Mouse (Mus musculus) neural tube, embryonic 14.5 days (tissue): Measurements from ENCODE around the gene Mxi1. TPM values are rescaled to one million over a fixed set of nuclear protein-coding genes. Genes with fewer than 3 reads are reported as not detected.

Source experiments
- ATAC-seq: fragments of 200-750 bp; cut with Nextera tagmentation; 2 replicates; pipeline ENCODE4 v1.8.0; 2017; ENCODE audit warnings: low read depth, mild to moderate bottlenecking, moderate TSS enrichment, moderate library complexity
- H3K27ac ChIP-seq: fragments of 300-500 bp; sonication (generic); 2 replicates; pipeline ENCODE4 v1.5.1; 2014; ENCODE audit warnings: low read depth, mild to moderate bottlenecking, control low read depth, low read length, moderate library complexity, mixed read lengths
- H3K27me3 ChIP-seq: fragments of 300-500 bp; sonication (generic); 2 replicates; pipeline ENCODE4 v1.6.1; 2014; ENCODE audit warnings: low read length; ENCODE audit not compliant: control insufficient read depth, insufficient read depth
- H3K36me3 ChIP-seq: fragments of 300-500 bp; sonication (generic); 2 replicates; pipeline ENCODE4 v1.6.1; 2014; ENCODE audit warnings: low read length, mixed read lengths; ENCODE audit not compliant: control insufficient read depth, insufficient read depth
- H3K4me1 ChIP-seq: fragments of 300-500 bp; sonication (generic); 2 replicates; pipeline ENCODE4 v1.6.1; 2014; ENCODE audit warnings: low read length; ENCODE audit not compliant: control insufficient read depth, insufficient read depth
- H3K4me2 ChIP-seq: fragments of 300-500 bp; sonication (generic); 2 replicates; pipeline ENCODE4 v1.6.1; 2014; ENCODE audit warnings: mild to moderate bottlenecking, low read depth, low read length, control low read depth
- H3K4me3 ChIP-seq: fragments of 300-500 bp; sonication (generic); 2 replicates; pipeline ENCODE4 v1.5.1; 2014; ENCODE audit warnings: low read depth, low read length, control low read depth, mixed read lengths
- H3K9ac ChIP-seq: fragments of 300-500 bp; sonication (generic); replicated peaks from 2 replicates; pipeline ENCODE4 v1.6.1; 2014; ENCODE audit warnings: low read depth, mild to moderate bottlenecking, control low read depth, low read length, mixed read lengths
- H3K9me3 ChIP-seq: fragments of 300-500 bp; sonication (generic); 2 replicates; pipeline ENCODE4 v1.6.1; 2016; ENCODE audit warnings: low read length; ENCODE audit not compliant: control insufficient read depth
- WGBS: fragments of 180-500 bp; shearing (Covaris S2); extraction: QIAGEN DNeasy Blood & Tissue Kit; methylation state at CpG from one replicate; pipeline ENCODE4 v1.1.7; 2014; 5-methylcytosine and 5-hydroxymethylcytosine counted together
- polyA plus RNA-seq: library from polyadenylated mRNA; unstranded; fragments of >200 nt; fragmentation: Nextera tagmentation; extraction: Ambion mirVana; gene quantifications from 2 replicates; pipeline ENCODE4 v1.2.1, GENCODE M21; 2014

Mxi1 gene
- polyA plus RNA-seq, 1 experiment from 2014 or later: 41.8 TPM

GRCm38 (mm10) chr19:53423816-53424465 is 113.6 kb downstream of the Mxi1 start:
- Histone ChIP-seq H3K4me3 (no peak overlapping the region), H3K4me2 (no peak overlapping the region), H3K27me3 (no peaks in the 10 kb centered on the region), H3K27ac (no peak overlapping the region), H3K4me1 (peaks cover 6% of the 10 kb centered on the region; the same call in 1 of the 2 replicates), H3K36me3 (no peaks in the 10 kb centered on the region), H3K9me3 (no peaks in the 10 kb centered on the region), H3K9ac (no peak overlapping the region)
- 62% methylated on average over 17 of the region's 17 CpGs for WGBS
- ATAC-seq: no peak

GRCm38 (mm10) chr19:53424629-53425028 is 114.3 kb downstream of the Mxi1 start:
- Histone ChIP-seq H3K9me3 (no peaks in the 10 kb centered on the region), H3K27me3 (no peaks in the 10 kb centered on the region), H3K4me2 (no peak overlapping the region), H3K4me3 (no peak overlapping the region), H3K27ac (no peak overlapping the region), H3K9ac (no peak overlapping the region), H3K4me1 (peaks cover 6% of the 10 kb centered on the region; the same call in 1 of the 2 replicates), H3K36me3 (no peaks in the 10 kb centered on the region)
- ATAC-seq: no peak
- WGBS: 69% methylated on average over 18 of the region's 18 CpGs

Other genes starting within 250 kb of the Mxi1 start
- gene Add3, start 170.1 kb upstream of the Mxi1 start, polyA plus RNA-seq: 26.3 and 39.8 TPM in 2 replicates
- gene Gm10197, start 61.2 kb downstream of the Mxi1 start, polyA plus RNA-seq: 8.7 TPM in 1 of 2 replicates, not detected in the other
- 34.6 and 40.2 TPM in 2 replicates for gene Smndc1, start 80.1 kb downstream of the Mxi1 start, polyA plus RNA-seq
- 2.4 and 2.7 TPM in 2 replicates for gene Dusp5, start 218.6 kb downstream of the Mxi1 start, polyA plus RNA-seq